Mouse (Mus musculus) bone marrow, adult 2 months (tissue): Measurements from ENCODE around the gene Tapbp. TPM values are rescaled to one million over a fixed set of nuclear protein-coding genes. Genes with fewer than 3 reads are reported as not detected.

ENCODE experiments used
- H3K27ac ChIP-seq: fragments of 200-500 bp; 2 replicates; pipeline ENCODE4 v1.5.1; 2012; ENCODE audit warnings: low read depth, mild to moderate bottlenecking, control low read depth, inconsistent platforms, low read length; ENCODE audit not compliant: control insufficient read depth, poor library complexity, insufficient read depth
- H3K4me1 ChIP-seq: fragments of 200-500 bp; 2 replicates; pipeline ENCODE4 v1.6.1; 2011; ENCODE audit warnings: low read length; ENCODE audit not compliant: control insufficient read depth, insufficient read depth
- H3K4me3 ChIP-seq: fragments of 200-500 bp; replicated peaks from 2 replicates; pipeline ENCODE3; 2011; ENCODE audit warnings: mild to moderate bottlenecking, low read depth, low read length, control low read depth; ENCODE audit not compliant: control insufficient read depth
- CTCF ChIP-seq: fragments of 200-500 bp; IDR thresholded peaks from 2 replicates; pipeline ENCODE4 v1.5.1; 2011; ENCODE audit warnings: low read length, control low read depth; ENCODE audit not compliant: control insufficient read depth, insufficient read depth
- POLR2A ChIP-seq: fragments of 200-500 bp; IDR thresholded peaks from 2 replicates; pipeline ENCODE4 v1.6.1; 2011; ENCODE audit warnings: low read depth, mild to moderate bottlenecking, control low read depth, low read length, borderline replicate concordance; ENCODE audit not compliant: control insufficient read depth
- WGBS: fragments of 180-500 bp; shearing (Covaris S2); methylation state at CpG from one replicate; pipeline ENCODE4 v1.1.7; 2018; 5-methylcytosine and 5-hydroxymethylcytosine counted together
- polyA plus RNA-seq: library from polyadenylated mRNA; stranded (reverse); fragments of >200 nt; gene quantifications from 2 replicates; pipeline ENCODE4 v1.2.4, GENCODE M21; 2011; ENCODE audit warnings: low replicate concordance; ENCODE audit not compliant: missing spikeins, insufficient read depth, insufficient read length

Gene Tapbp
- polyA plus RNA-seq, 1 experiment: 87.3 TPM

DNA sequence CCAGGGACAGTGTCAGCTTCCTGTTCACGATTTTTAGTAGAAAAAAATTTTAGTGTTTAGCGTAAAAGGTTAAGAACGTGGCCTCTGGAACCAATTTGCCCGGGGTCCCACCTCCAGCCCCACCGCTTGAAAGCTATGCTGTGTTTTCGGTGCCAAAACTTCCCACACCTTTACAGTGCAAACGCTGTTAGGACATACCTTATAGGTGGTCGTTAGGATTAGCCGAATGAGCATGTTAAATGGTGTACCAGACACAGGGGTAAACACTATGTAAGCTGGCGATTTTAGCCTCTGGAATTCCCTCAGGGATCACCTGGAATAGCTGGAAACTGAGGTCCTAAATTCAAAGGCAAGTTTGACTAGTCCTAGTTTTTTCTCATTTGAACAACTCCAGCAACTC lies 40.6 kb downstream of the Tapbp start:
- TF ChIP-seq POLR2A: no peak
- no peak for TF ChIP-seq CTCF

DNA sequence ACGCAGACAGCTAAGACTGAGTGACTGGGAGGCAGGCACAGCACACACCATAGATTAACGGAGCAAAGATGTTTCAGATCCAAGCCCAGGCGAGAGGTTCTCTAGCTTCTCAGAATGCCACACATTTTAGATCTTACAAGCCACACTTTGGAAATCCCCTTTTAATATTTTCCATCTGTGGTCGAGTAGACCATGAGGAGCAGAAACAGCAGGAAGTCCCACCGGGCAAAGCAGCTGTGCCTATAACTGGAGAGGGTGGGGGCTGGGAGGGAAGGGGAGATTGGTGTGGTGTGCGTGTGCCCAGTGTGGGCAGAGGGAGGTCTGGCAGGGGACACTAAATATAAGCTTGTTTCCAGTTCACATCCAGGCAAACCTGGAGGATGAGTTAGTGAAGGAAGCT lies 41.8 kb downstream of the Tapbp start:
- Histone ChIP-seq H3K27ac (no peak overlapping the region), H3K4me1 (peaks cover 1% of the 10 kb centered on the region; the same call in 1 of the 2 replicates), H3K4me3 (no peak overlapping the region)
- 68% methylated on average over 6 of the region's 6 CpGs for WGBS
- no peak for TF ChIP-seq POLR2A
- TF ChIP-seq CTCF: no peak

More for the DNA sequence above, 40.6 kb downstream of the Tapbp start:
- Histone ChIP-seq H3K27ac (peak overlapping the region; percentile 92), H3K4me1 (peaks cover 1% of the 10 kb centered on the region; the same call in 1 of the 2 replicates), H3K4me3 (peak overlapping the region; percentile 95)
- WGBS: 6% methylated on average over 10 of the region's 10 CpGs

DNA sequence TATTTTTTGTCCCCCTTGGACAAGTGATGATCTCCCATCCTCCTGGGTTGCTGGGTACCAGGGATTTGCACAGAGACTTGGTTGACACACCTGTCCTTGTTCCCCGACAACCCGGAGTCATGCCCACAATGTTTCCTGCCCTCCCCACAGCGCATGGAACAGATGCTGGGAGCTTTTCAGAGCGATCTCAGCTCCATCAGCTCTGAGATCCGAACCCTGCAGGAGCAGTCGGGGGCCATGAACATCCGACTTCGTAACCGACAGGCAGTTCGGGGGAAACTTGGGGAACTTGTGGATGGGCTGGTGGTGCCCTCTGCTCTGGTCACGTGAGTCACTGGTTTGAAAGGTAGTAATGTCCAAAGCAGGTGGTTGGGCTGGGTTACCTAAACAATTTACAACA lies 42.8 kb downstream of the Tapbp start:
- Histone ChIP-seq H3K27ac (no peak overlapping the region), H3K4me3 (no peak overlapping the region), H3K4me1 (peaks cover 1% of the 10 kb centered on the region; the same call in 1 of the 2 replicates)
- 95% methylated on average over 11 of the region's 11 CpGs for WGBS
- no peak for TF ChIP-seq POLR2A
- TF ChIP-seq CTCF: no peak

DNA sequence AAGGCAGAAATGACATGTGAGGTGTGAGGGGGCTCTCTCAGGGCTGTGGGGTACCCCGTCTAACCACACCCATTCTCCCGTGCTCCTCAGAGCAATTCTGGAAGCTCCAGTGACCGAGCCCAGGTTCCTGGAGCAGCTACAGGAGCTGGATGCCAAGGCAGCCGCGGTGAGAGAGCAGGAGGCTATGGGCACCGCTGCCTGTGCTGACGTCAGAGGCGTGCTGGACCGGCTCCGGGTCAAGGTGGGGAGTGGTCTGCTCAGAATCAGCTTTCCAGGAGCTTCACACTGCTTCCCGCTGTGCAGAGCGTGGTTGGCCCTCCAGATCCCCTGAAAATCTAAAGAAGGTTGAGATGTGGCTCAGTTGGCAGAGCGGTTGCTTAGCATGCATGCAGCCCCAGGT lies 43.4 kb downstream of the Tapbp start:
- WGBS: 94% methylated on average over 13 of the region's 13 CpGs
- H3K27ac ChIP-seq: no peak overlapping the region
- H3K4me1 ChIP-seq: peaks cover 1% of the 10 kb centered on the region; the same call in 1 of the 2 replicates
- no peak for TF ChIP-seq POLR2A
- TF ChIP-seq CTCF: no peak
- H3K4me3 ChIP-seq: no peak overlapping the region

DNA sequence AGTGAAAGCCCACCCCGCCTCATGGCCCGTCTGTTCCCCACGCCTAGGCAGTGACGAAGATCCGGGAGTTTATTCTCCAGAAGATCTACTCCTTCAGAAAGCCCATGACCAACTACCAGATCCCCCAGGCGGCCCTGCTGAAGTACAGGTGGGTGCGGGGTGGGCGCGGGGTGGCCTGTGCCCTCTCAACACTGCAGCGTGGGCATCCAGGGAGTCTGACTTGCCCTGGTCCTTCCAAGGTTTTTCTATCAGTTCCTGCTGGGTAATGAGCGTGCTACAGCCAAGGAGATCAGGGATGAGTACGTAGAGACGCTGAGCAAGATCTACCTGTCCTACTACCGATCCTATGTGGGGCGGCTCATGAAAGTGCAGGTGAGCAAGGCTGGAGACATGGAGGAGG lies 44.2 kb downstream of the Tapbp start:
- TF ChIP-seq POLR2A (no peak), CTCF (no peak)
- Histone ChIP-seq H3K27ac (no peak overlapping the region), H3K4me3 (no peak overlapping the region), H3K4me1 (no peaks in the 10 kb centered on the region)
- 95% methylated on average over 15 of the region's 15 CpGs for WGBS

DNA sequence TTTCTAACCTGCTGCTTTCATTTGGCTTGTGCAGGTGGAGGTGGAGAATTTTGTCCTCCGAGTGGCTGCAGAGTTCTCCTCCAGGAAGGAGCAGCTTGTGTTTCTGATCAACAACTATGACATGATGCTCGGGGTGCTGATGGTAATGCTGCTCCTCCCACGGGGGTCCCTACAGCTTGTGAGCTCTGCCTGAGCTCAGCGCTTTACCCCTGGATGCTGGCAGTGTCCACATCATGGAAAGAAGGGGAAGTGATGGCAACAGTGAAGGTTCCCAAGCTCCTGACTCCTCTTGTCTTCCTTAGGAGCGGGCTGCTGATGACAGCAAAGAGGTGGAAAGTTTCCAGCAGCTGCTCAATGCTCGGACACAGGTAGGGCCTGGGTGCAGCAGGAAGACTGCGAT lies 47.2 kb downstream of the Tapbp start:
- Histone ChIP-seq H3K27ac (no peak overlapping the region), H3K4me3 (no peak overlapping the region), H3K4me1 (no peaks in the 10 kb centered on the region)
- 89% methylated on average over 7 of the region's 7 CpGs for WGBS
- TF ChIP-seq POLR2A (no peak), CTCF (no peak)

DNA sequence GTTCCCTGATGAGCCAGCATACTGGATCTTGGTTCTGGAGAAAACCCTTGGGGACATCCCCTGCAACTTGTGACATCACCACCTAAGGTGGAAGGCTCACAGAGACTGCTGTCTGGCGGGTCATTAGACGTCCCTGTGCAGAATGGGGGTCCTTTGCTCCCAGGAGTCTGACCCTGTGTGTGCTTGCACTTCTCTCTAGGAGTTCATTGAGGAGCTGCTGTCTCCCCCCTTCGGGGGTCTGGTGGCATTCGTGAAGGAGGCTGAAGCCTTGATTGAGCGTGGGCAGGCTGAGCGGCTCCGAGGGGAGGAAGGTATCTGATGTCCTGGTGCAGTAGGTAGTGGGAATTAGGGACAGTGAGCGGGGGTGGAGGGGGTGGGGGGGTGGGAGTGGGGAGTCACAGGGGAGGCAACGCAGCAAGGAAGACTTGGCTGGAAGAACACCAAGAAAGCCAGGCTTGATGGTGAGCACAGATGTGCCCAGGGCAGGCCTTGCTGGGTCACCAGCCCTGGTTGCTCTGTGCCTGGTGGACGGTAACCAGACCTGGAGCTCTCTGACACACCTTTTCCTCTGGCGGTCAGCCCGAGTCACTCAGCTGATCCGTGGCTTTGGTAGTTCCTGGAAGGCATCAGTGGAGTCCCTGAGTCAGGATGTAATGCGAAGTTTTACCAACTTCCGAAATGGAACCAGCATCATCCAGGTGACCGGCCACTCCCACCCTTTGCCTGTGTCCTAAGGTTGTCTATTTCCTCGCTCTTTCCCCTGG lies 49.6 kb downstream of the Tapbp start:
- Histone ChIP-seq H3K4me3 (no peak overlapping the region), H3K27ac (no peak overlapping the region), H3K4me1 (no peaks in the 10 kb centered on the region)
- TF ChIP-seq POLR2A (no peak), CTCF (no peak)
- WGBS: 87% methylated on average over 17 of the region's 17 CpGs

DNA sequence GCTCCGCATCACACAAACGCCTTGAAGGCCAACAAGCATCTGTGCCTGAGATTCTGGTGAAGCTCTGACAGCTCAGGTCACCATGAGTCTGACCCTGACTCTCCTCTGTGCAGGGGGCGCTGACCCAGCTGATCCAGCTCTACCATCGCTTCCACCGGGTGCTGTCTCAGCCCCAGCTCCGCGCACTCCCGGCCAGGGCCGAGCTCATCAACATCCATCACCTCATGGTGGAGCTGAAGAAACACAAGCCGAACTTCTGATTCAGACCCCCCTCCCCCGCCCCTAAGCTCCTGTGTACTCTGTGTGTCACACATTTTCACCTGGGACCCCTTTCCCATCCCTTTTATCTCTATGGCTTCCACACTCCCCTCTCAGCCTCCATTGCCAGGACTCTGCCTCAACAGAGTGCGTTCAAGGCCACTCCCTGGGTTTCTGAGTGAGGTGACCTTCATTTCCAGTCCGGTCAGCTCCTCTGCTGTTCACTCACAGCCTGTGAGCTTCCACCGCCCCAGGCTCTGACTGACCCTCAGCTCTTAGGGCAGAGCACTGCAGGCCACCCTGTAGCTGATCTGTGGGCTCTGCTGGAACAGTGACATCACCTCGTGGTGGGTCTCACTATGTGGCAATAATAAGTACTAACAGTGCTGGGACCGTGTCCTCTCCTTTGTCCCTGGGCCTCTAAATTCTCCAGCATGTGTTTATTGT lies 50.3 kb downstream of the Tapbp start:
- 89% methylated on average over 16 of the region's 16 CpGs for WGBS
- Histone ChIP-seq H3K27ac (no peak overlapping the region), H3K4me3 (no peak overlapping the region), H3K4me1 (no peaks in the 10 kb centered on the region)
- TF ChIP-seq CTCF: no peak
- no peak for TF ChIP-seq POLR2A
